Mouse (Mus musculus) cerebellum, adult 2 months (tissue): ENCODE results near the gene Ncstn.

Experiments
- CTCF ChIP-seq: fragments of 200-500 bp; IDR thresholded peaks from 2 replicates; pipeline ENCODE4 v1.5.1; 2011; ENCODE audit warnings: low read depth, mild to moderate bottlenecking, control low read depth, low read length, moderate library complexity, borderline replicate concordance; ENCODE audit not compliant: insufficient read depth
- POLR2A ChIP-seq: fragments of 200-500 bp; IDR thresholded peaks from 2 replicates; pipeline ENCODE4 v1.6.1; 2011; ENCODE audit warnings: low read length, control low read depth, borderline replicate concordance; ENCODE audit not compliant: insufficient read depth

- TF ChIP-seq POLR2A: no peak
- no peak for TF ChIP-seq CTCF
These were observed 29.8 kb downstream of the Ncstn start for GRCm38 (mm10) chr1:172052766-172053279.
